Comparison of ENCODE assay signal across 8 mouse cellular contexts in genomic region chrX:142681056-142681615, GRCm38 (mm10). TPM values are rescaled to one million over a fixed set of nuclear protein-coding genes. Genes with fewer than 3 reads are reported as not detected.
DNase-seq lines count a peak whose midpoint lies in the region; ATAC-seq and TF ChIP-seq lines count a peak whose summit lies in the region.

Gene Tmem164, plus strand, starts transcription at chrX:142681406.

- WGBS in heart, embryonic 11.5 days (ENCODE audit: insufficient replicate concordance): 17% methylated on average over 23 of the region's 38 CpGs
- WGBS in kidney, embryonic 16.5 days: 16% methylated on average over 22 of the region's 38 CpGs
- 5% methylated on average over 20 of the region's 38 CpGs for WGBS in liver, embryonic 11.5 days
- WGBS in stomach, embryonic 14.5 days: 11% methylated on average over 15 of the region's 38 CpGs

- DNase-seq in B cell, adult 2 months: peak; percentile 60
- peak; percentile 81 for DNase-seq in liver, embryonic 11.5 days (ENCODE audit: low spot score)
- DNase-seq in naive thymus-derived CD4-positive, alpha-beta T cell, adult 2 months (ENCODE audit: low read depth): peak; percentile 77

- peak within 1 kb of the TSS; percentile 78 for H3K9ac ChIP-seq in heart, embryonic 11.5 days (ENCODE audit: low read depth, low read length)
- H3K9ac ChIP-seq in kidney, embryonic 16.5 days (replicated peaks; ENCODE audit: low read length): peak within 1 kb of the TSS; percentile 79
- peak within 1 kb of the TSS; percentile 75 for H3K9ac ChIP-seq in liver, embryonic 11.5 days (ENCODE audit: low read depth, low read length)
- peak within 1 kb of the TSS; percentile 50 for H3K9ac ChIP-seq in stomach, embryonic 14.5 days (replicated peaks; ENCODE audit: low read depth, low read length)

- no peak for TF ChIP-seq CTCF in bone marrow macrophage, adult 2 months (IDR thresholded peaks at IDR 0.05; ENCODE audit: low read depth, low read length)

- H3K27me3 ChIP-seq in erythroblast, embryonic 14.5 days (ENCODE audit: control insufficient read depth): no peaks in the 10 kb centered on the region; the same call in 1 of the 2 replicates
- H3K27me3 ChIP-seq in heart, embryonic 11.5 days (ENCODE audit: control insufficient read depth, insufficient read depth, low read length): peaks cover 3% of the 10 kb centered on the region; the same call in 1 of the 2 replicates
- H3K27me3 ChIP-seq in kidney, embryonic 16.5 days (ENCODE audit: insufficient read depth, low read length): peaks cover 18% of the 10 kb centered on the region; the same call in 1 of the 2 replicates
- H3K27me3 ChIP-seq in liver, embryonic 11.5 days (replicated peaks; ENCODE audit: control insufficient read depth, insufficient read depth, low read length): peaks cover 4% of the 10 kb centered on the region
- no peaks in the 10 kb centered on the region for H3K27me3 ChIP-seq in stomach, embryonic 14.5 days (ENCODE audit: control insufficient read depth, insufficient read depth, low read length)

- H3K36me3 ChIP-seq in erythroblast, embryonic 14.5 days (ENCODE audit: control insufficient read depth): peaks cover 36% of the 10 kb centered on the region
- no peaks in the 10 kb centered on the region for H3K36me3 ChIP-seq in heart, embryonic 11.5 days (ENCODE audit: control insufficient read depth, insufficient read depth, low read length)
- no peaks in the 10 kb centered on the region for H3K36me3 ChIP-seq in kidney, embryonic 16.5 days (ENCODE audit: insufficient read depth, low read length)
- H3K36me3 ChIP-seq in liver, embryonic 11.5 days (ENCODE audit: control insufficient read depth, insufficient read depth, low read length): no peaks in the 10 kb centered on the region
- no peaks in the 10 kb centered on the region for H3K36me3 ChIP-seq in stomach, embryonic 14.5 days (ENCODE audit: control insufficient read depth, insufficient read depth, low read length)

- peaks cover 21% of the 10 kb centered on the region for H3K4me1 ChIP-seq in bone marrow macrophage, adult 2 months (ENCODE audit: control insufficient read depth, insufficient read depth, low read length)
- H3K4me1 ChIP-seq in erythroblast, embryonic 14.5 days (ENCODE audit: control insufficient read depth): peaks cover 70% of the 10 kb centered on the region
- peaks cover 10% of the 10 kb centered on the region for H3K4me1 ChIP-seq in heart, embryonic 11.5 days (ENCODE audit: control insufficient read depth, insufficient read depth, low read length)
- peaks cover 30% of the 10 kb centered on the region for H3K4me1 ChIP-seq in kidney, embryonic 16.5 days (ENCODE audit: insufficient read depth, low read length)
- H3K4me1 ChIP-seq in liver, embryonic 11.5 days (replicated peaks; ENCODE audit: control insufficient read depth, insufficient read depth, low read length): peaks cover 20% of the 10 kb centered on the region
- H3K4me1 ChIP-seq in stomach, embryonic 14.5 days (ENCODE audit: control insufficient read depth, insufficient read depth, low read length): 0 out of 2 replicates have a peak, but pooled peaks cover 3% of the 10 kb centered on the region

- H3K4me3 ChIP-seq in bone marrow macrophage, adult 2 months (ENCODE audit: insufficient read depth, low read length): peak within 1 kb of the TSS; percentile 72
- peak within 1 kb of the TSS; percentile 84 for H3K4me3 ChIP-seq in erythroblast, embryonic 14.5 days (replicated peaks)
- peak within 1 kb of the TSS; percentile 57 for H3K4me3 ChIP-seq in heart, embryonic 11.5 days (ENCODE audit: low read depth, low read length)
- H3K4me3 ChIP-seq in kidney, embryonic 16.5 days (ENCODE audit: low read length): peak within 1 kb of the TSS; percentile 60
- H3K4me3 ChIP-seq in liver, embryonic 11.5 days (ENCODE audit: low read depth, low read length): peak within 1 kb of the TSS; percentile 69
- H3K4me3 ChIP-seq in stomach, embryonic 14.5 days (ENCODE audit: low read depth, low read length): peak within 1 kb of the TSS; percentile 53

- peak; percentile 85 for ATAC-seq in heart, embryonic 11.5 days (replicated peaks; ENCODE audit: insufficient number of reproducible peaks, low FRiP score, low TSS enrichment)
- peak; percentile 89 for ATAC-seq in kidney, embryonic 16.5 days (ENCODE audit: low FRiP score, low TSS enrichment)
- ATAC-seq in liver, embryonic 11.5 days (replicated peaks; ENCODE audit: low FRiP score): peak; percentile 76
- peak; percentile 89 for ATAC-seq in stomach, embryonic 14.5 days (ENCODE audit: insufficient number of reproducible peaks, insufficient read depth, low FRiP score, low read depth)

- peaks cover 8% of the 10 kb centered on the region for H3K9me3 ChIP-seq in erythroblast, embryonic 14.5 days (ENCODE audit: control insufficient read depth, low read length)
- H3K9me3 ChIP-seq in heart, embryonic 11.5 days (replicated peaks; ENCODE audit: control insufficient read depth, low read length): no peaks in the 10 kb centered on the region
- no peaks in the 10 kb centered on the region for H3K9me3 ChIP-seq in kidney, embryonic 16.5 days (ENCODE audit: low read length)
- H3K9me3 ChIP-seq in liver, embryonic 11.5 days (ENCODE audit: control insufficient read depth, low read length): no peaks in the 10 kb centered on the region
- H3K9me3 ChIP-seq in stomach, embryonic 14.5 days (ENCODE audit: control insufficient read depth, low read depth, low read length): no peaks in the 10 kb centered on the region

- TF ChIP-seq POLR2A in bone marrow macrophage, adult 2 months (IDR thresholded peaks at IDR 0.05; ENCODE audit: borderline replicate concordance, low read depth, low read length): no peak

- peak within 1 kb of the TSS; percentile 79 for H3K4me2 ChIP-seq in heart, embryonic 11.5 days
- H3K4me2 ChIP-seq in kidney, embryonic 16.5 days (replicated peaks; ENCODE audit: low read depth, low read length): peak within 1 kb of the TSS; percentile 80
- H3K4me2 ChIP-seq in liver, embryonic 11.5 days: peak within 1 kb of the TSS; percentile 90
- H3K4me2 ChIP-seq in stomach, embryonic 14.5 days (replicated peaks; ENCODE audit: low read depth, low read length): peak within 1 kb of the TSS; percentile 79

- H3K27ac ChIP-seq in bone marrow macrophage, adult 2 months (ENCODE audit: insufficient read depth, low read depth, low read length): peak within 1 kb of the TSS; percentile 98
- peak within 1 kb of the TSS; percentile 90 for H3K27ac ChIP-seq in heart, embryonic 11.5 days (ENCODE audit: low read depth, low read length)
- peak within 1 kb of the TSS; percentile 96 for H3K27ac ChIP-seq in kidney, embryonic 16.5 days (ENCODE audit: low read length)
- peak within 1 kb of the TSS; percentile 91 for H3K27ac ChIP-seq in liver, embryonic 11.5 days (ENCODE audit: low read depth, low read length)
- H3K27ac ChIP-seq in stomach, embryonic 14.5 days (ENCODE audit: low read length): peak within 1 kb of the TSS; percentile 94

RNA-seq across cellular contexts. Expression of gene Tmem164, which starts in this region (rescaled TPM):
- 60.4 and 64.3 TPM in 2 replicates for polyA plus RNA-seq in bone marrow macrophage, adult 2 months (2012; ENCODE audit: insufficient read depth, insufficient read length, missing spikeins)
- 0.69 and 0.96 TPM in 2 replicates for polyA plus RNA-seq in erythroblast, embryonic 14.5 days (2012)
- 33.5 and 43.3 TPM in 2 replicates for polyA plus RNA-seq in heart, embryonic 11.5 days (2014; fragmentation: Nextera tagmentation; extraction: Ambion mirVana)
- polyA plus RNA-seq in kidney, embryonic 16.5 days (2015; fragmentation: Nextera tagmentation; extraction: Ambion mirVana): 56.4 and 57.2 TPM in 2 replicates
- 43.8 and 46.3 TPM in 2 replicates for polyA plus RNA-seq in liver, embryonic 11.5 days (2014; fragmentation: Nextera tagmentation; extraction: Ambion mirVana)
- 39.5 and 42.9 TPM in 2 replicates for polyA plus RNA-seq in stomach, embryonic 14.5 days (2014; fragmentation: Nextera tagmentation; extraction: Ambion mirVana)

Comparison
In these comparisons a context has a peak if more than half of its experiments do, and no peak if none do; other contexts are left out.
1. Peak in every context shown above with its lines: DNase-seq, ATAC-seq, H3K4me3 ChIP-seq and H3K27ac ChIP-seq.
2. RNA of gene Tmem164 (polyA plus RNA-seq): 60.4 to 64.3 TPM in bone marrow macrophage, adult 2 months, 56.4 to 57.2 TPM in kidney, embryonic 16.5 days, 43.8 to 46.3 TPM in liver, embryonic 11.5 days, 39.5 to 42.9 TPM in stomach, embryonic 14.5 days and 33.5 to 43.3 TPM in heart, embryonic 11.5 days; 0.69 to 0.96 TPM in erythroblast, embryonic 14.5 days; every median in the first group is over 10 times any median in the second.